ENCODE assay signal across 8 mouse cellular contexts in genomic region chr4:135269656-135270341, GRCm38 (mm10). TPM values are rescaled to one million over a fixed set of nuclear protein-coding genes. Genes with fewer than 3 reads are reported as not detected.
A peak's percentile ranks its signal among the peaks of the same experiment; 100 is the strongest.
DNase-seq lines count a peak whose midpoint lies in the region; ATAC-seq lines count a peak whose summit lies in the region.

No protein-coding gene starts in this region.

- intact Hi-C loops in heart, postnatal 36 days (cut with DNase I): loop anchor here (2.0 kb wide), 1 partner anchor 47 kb away; no protein-coding TSS in a partner anchor

- H3K9me3 ChIP-seq in heart, embryonic 12.5 days (replicated peaks): no peaks in the 10 kb centered on the region
- no peaks in the 10 kb centered on the region for H3K9me3 ChIP-seq in embryonic facial prominence, embryonic 10.5 days
- no peaks in the 10 kb centered on the region for H3K9me3 ChIP-seq in intestine, embryonic 14.5 days (ENCODE audit: control insufficient read depth, low read length)
- no peaks in the 10 kb centered on the region for H3K9me3 ChIP-seq in midbrain, embryonic 16.5 days (replicated peaks; ENCODE audit: control insufficient read depth, low read length, poor library complexity, severe bottlenecking)

- H3K4me3 ChIP-seq in heart, embryonic 12.5 days: peak overlapping the region; percentile 97
- H3K4me3 ChIP-seq in embryonic facial prominence, embryonic 10.5 days: peak overlapping the region; percentile 96
- H3K4me3 ChIP-seq in intestine, embryonic 14.5 days (ENCODE audit: low read depth, low read length): peak overlapping the region; percentile 69; the same call in 1 of the 2 replicates
- no peak overlapping the region for H3K4me3 ChIP-seq in midbrain, embryonic 16.5 days (ENCODE audit: low read depth, low read length)

- ATAC-seq in heart, embryonic 12.5 days (ENCODE audit: insufficient number of reproducible peaks, low FRiP score): no peak
- no peak for ATAC-seq in intestine, embryonic 14.5 days (replicated peaks; ENCODE audit: low FRiP score, low TSS enrichment, low read depth)
- ATAC-seq in midbrain, embryonic 16.5 days: no peak
- no peak for ATAC-seq in megakaryocyte progenitor cell, adult 5-6 weeks (replicated peaks; ENCODE audit: poor library complexity)
- ATAC-seq in frontal cortex, adult (ENCODE audit: low TSS enrichment): no peak

- peaks cover 61% of the 10 kb centered on the region for H3K4me1 ChIP-seq in heart, embryonic 12.5 days (replicated peaks)
- peaks cover 55% of the 10 kb centered on the region for H3K4me1 ChIP-seq in embryonic facial prominence, embryonic 10.5 days
- peaks cover 53% of the 10 kb centered on the region for H3K4me1 ChIP-seq in intestine, embryonic 14.5 days (replicated peaks; ENCODE audit: control insufficient read depth, insufficient read depth, low read length)
- H3K4me1 ChIP-seq in midbrain, embryonic 16.5 days (ENCODE audit: control insufficient read depth, insufficient read depth, low read length): peaks cover 37% of the 10 kb centered on the region

- H3K27ac ChIP-seq in heart, embryonic 12.5 days (ENCODE audit: poor library complexity, severe bottlenecking): peak overlapping the region; percentile 99
- no peak overlapping the region for H3K27ac ChIP-seq in embryonic facial prominence, embryonic 10.5 days (replicated peaks)
- H3K27ac ChIP-seq in intestine, embryonic 14.5 days (ENCODE audit: low read depth): 0 out of 2 replicates have a peak overlapping the region, but pooled peaks have one; percentile 33
- H3K27ac ChIP-seq in midbrain, embryonic 16.5 days (ENCODE audit: low read length): no peak overlapping the region

- no peak for DNase-seq in heart, postnatal 36 days
- no peak for DNase-seq in embryonic facial prominence, embryonic 10.5 days (ENCODE audit: low spot score)
- DNase-seq in intestine, embryonic 14.5 days (ENCODE audit: low spot score): no peak
- no peak for DNase-seq in B cell, adult 2 months

- 44% methylated on average over 7 of the region's 7 CpGs for WGBS in heart, embryonic 12.5 days
- WGBS in embryonic facial prominence, embryonic 10.5 days: 77% methylated on average over 7 of the region's 7 CpGs
- WGBS in intestine, embryonic 14.5 days: 69% methylated on average over 7 of the region's 7 CpGs
- WGBS in midbrain, embryonic 16.5 days: 76% methylated on average over 7 of the region's 7 CpGs

- H3K36me3 ChIP-seq in heart, embryonic 12.5 days: peaks cover 7% of the 10 kb centered on the region; the same call in 1 of the 2 replicates
- peaks cover 44% of the 10 kb centered on the region for H3K36me3 ChIP-seq in embryonic facial prominence, embryonic 10.5 days (replicated peaks)
- H3K36me3 ChIP-seq in intestine, embryonic 14.5 days (ENCODE audit: control insufficient read depth, insufficient read depth, low read length): no peaks in the 10 kb centered on the region; the same call in 1 of the 2 replicates
- H3K36me3 ChIP-seq in midbrain, embryonic 16.5 days (ENCODE audit: control insufficient read depth, insufficient read depth, low read length): no peaks in the 10 kb centered on the region

- peak overlapping the region; percentile 100 for H3K9ac ChIP-seq in heart, embryonic 12.5 days
- peak overlapping the region; percentile 93; the same call in 1 of the 2 replicates for H3K9ac ChIP-seq in intestine, embryonic 14.5 days (ENCODE audit: low read length)
- H3K9ac ChIP-seq in midbrain, embryonic 16.5 days (ENCODE audit: low read depth, low read length): no peak overlapping the region

- no peaks in the 10 kb centered on the region for H3K27me3 ChIP-seq in heart, embryonic 12.5 days (replicated peaks)
- H3K27me3 ChIP-seq in embryonic facial prominence, embryonic 10.5 days (replicated peaks; ENCODE audit: low read depth, poor library complexity, severe bottlenecking): peaks cover 15% of the 10 kb centered on the region
- H3K27me3 ChIP-seq in intestine, embryonic 14.5 days (replicated peaks; ENCODE audit: control insufficient read depth, insufficient read depth, low read length): no peaks in the 10 kb centered on the region
- peaks cover 3% of the 10 kb centered on the region; the same call in 1 of the 2 replicates for H3K27me3 ChIP-seq in midbrain, embryonic 16.5 days (ENCODE audit: control insufficient read depth, insufficient read depth, low read depth, low read length)

- H3K4me2 ChIP-seq in heart, embryonic 12.5 days: peak overlapping the region; percentile 76
- H3K4me2 ChIP-seq in intestine, embryonic 14.5 days (ENCODE audit: low read length): peak overlapping the region; percentile 63
- H3K4me2 ChIP-seq in midbrain, embryonic 16.5 days (ENCODE audit: low read length): peak overlapping the region; percentile 92

RNA-seq across cellular contexts. Expression of gene Clic4, which starts 2.8 kb away (rescaled TPM):
- 291 and 300 TPM in 2 replicates for polyA plus RNA-seq in heart, embryonic 12.5 days (2016; fragmentation: Nextera tagmentation; extraction: Ambion mirVana)
- total RNA-seq in heart, postnatal 36 days (2021): 100 to 1,000 TPM; 241 to 254 TPM
- polyA plus RNA-seq in embryonic facial prominence, embryonic 10.5 days (2016; fragmentation: Nextera tagmentation; extraction: Ambion mirVana): 207 and 211 TPM in 2 replicates
- 107 and 114 TPM in 2 replicates for polyA plus RNA-seq in intestine, embryonic 14.5 days (2014; fragmentation: Nextera tagmentation; extraction: Ambion mirVana)
- 49.2 and 55.6 TPM in 2 replicates for polyA plus RNA-seq in midbrain, embryonic 16.5 days (2015; fragmentation: Nextera tagmentation; extraction: Ambion mirVana)
- 28.2 and 34.1 TPM in 2 replicates for total RNA-seq in megakaryocyte progenitor cell, adult 5-6 weeks (2015)
- 29.9 and 35.1 TPM in 2 replicates for total RNA-seq in megakaryocyte progenitor cell, adult 5-6 weeks (2017)

Comparison
In these comparisons a context has a peak if more than half of its experiments do, and no peak if none do; other contexts are left out.
1. H3K27ac ChIP-seq: peak in heart, embryonic 12.5 days (single experiment) and intestine, embryonic 14.5 days (single experiment); none in embryonic facial prominence, embryonic 10.5 days (single experiment) and midbrain, embryonic 16.5 days (single experiment).
2. Peak in every context shown above with its lines, with median percentiles within 50 percentile points of each other: H3K4me2 ChIP-seq.